Mouse (Mus musculus) forebrain, embryonic 16.5 days (tissue): ENCODE data around the gene Fyn. TPM values are rescaled to one million over a fixed set of nuclear protein-coding genes. Genes with fewer than 3 reads are reported as not detected.

Experiments
- ATAC-seq: fragments of 200-750 bp; cut with Nextera tagmentation; 2 replicates; pipeline ENCODE4 v1.8.0; 2017; ENCODE audit warnings: mild to moderate bottlenecking, moderate library complexity
- H3K27ac ChIP-seq: fragments of 300-500 bp; sonication (generic); 2 replicates; pipeline ENCODE4 v1.5.1; 2014; ENCODE audit warnings: low read length, control low read depth
- H3K27me3 ChIP-seq: fragments of 300-500 bp; sonication (generic); replicated peaks from 2 replicates; pipeline ENCODE4 v1.6.1; 2014; ENCODE audit warnings: low read length; ENCODE audit not compliant: control insufficient read depth, insufficient read depth
- H3K36me3 ChIP-seq: fragments of 300-500 bp; sonication (generic); 2 replicates; pipeline ENCODE4 v1.6.1; 2014; ENCODE audit not compliant: control insufficient read depth, insufficient read depth
- H3K4me1 ChIP-seq: fragments of 300-500 bp; sonication (generic); replicated peaks from 2 replicates; pipeline ENCODE4 v1.6.1; 2014; ENCODE audit warnings: low read length; ENCODE audit not compliant: control insufficient read depth, insufficient read depth
- H3K4me2 ChIP-seq: fragments of 300-500 bp; sonication (generic); 2 replicates; pipeline ENCODE4 v1.6.1; 2014; ENCODE audit warnings: mild to moderate bottlenecking, low read length, control low read depth
- H3K4me3 ChIP-seq: fragments of 300-500 bp; sonication (generic); replicated peaks from 2 replicates; pipeline ENCODE4 v1.5.1; 2014; ENCODE audit warnings: mild to moderate bottlenecking, low read length, control low read depth
- H3K9ac ChIP-seq: fragments of 300-500 bp; sonication (generic); replicated peaks from 2 replicates; pipeline ENCODE4 v1.6.1; 2014; ENCODE audit warnings: low read depth, low read length, control low read depth
- H3K9me3 ChIP-seq: fragments of 300-500 bp; sonication (generic); 2 replicates; pipeline ENCODE4 v1.6.1; 2016; ENCODE audit warnings: low read length; ENCODE audit not compliant: control insufficient read depth
- WGBS: fragments of 180-500 bp; shearing (Covaris S2); extraction: QIAGEN DNeasy Blood & Tissue Kit; methylation state at CpG from one replicate; pipeline ENCODE4 v1.1.7; 2014; 5-methylcytosine and 5-hydroxymethylcytosine counted together
- polyA plus RNA-seq: library from polyadenylated mRNA; unstranded; fragments of >200 nt; fragmentation: Nextera tagmentation; extraction: Ambion mirVana; gene quantifications from 2 replicates; pipeline ENCODE4 v1.2.1, GENCODE M21; 2015

Gene Fyn
- polyA plus RNA-seq, 1 experiment from 2014 or later: 74.4 TPM

GRCm38 (mm10) chr10:39611234-39611633, 242.6 kb downstream of the Fyn start:
- Histone ChIP-seq H3K4me3 (no peak overlapping the region), H3K27ac (no peak overlapping the region), H3K4me1 (peaks cover 19% of the 10 kb centered on the region), H3K4me2 (no peak overlapping the region), H3K27me3 (no peaks in the 10 kb centered on the region), H3K36me3 (no peaks in the 10 kb centered on the region), H3K9me3 (no peaks in the 10 kb centered on the region), H3K9ac (no peak overlapping the region)
- 71% methylated on average over 3 of the region's 3 CpGs for whole genome bisulfite sequencing
- ATAC-seq: no peak

- 63% methylated on average over 2 of the region's 2 CpGs for WGBS
- peaks cover 19% of the 10 kb centered on the region for H3K4me1 ChIP-seq
Observed at GRCm38 (mm10) chr10:39612131-39612530, 243.5 kb downstream of the Fyn start.

GRCm38 (mm10) chr10:39612633-39612988, 244.0 kb downstream of the Fyn start, which contains the start of gene Traf3ip2:
Traf3ip2 (plus strand) TSS chr10:39612934.
- 46% methylated on average over 4 of the region's 4 CpGs for WGBS
- Histone ChIP-seq H3K4me1 (peaks cover 19% of the 10 kb centered on the region), H3K27me3 (no peaks in the 10 kb centered on the region), H3K9me3 (no peaks in the 10 kb centered on the region), H3K4me2 (peak within 1 kb of the TSS; percentile 21), H3K27ac (no peak within 1 kb of the TSS), H3K4me3 (no peak within 1 kb of the TSS), H3K36me3 (no peaks in the 10 kb centered on the region), H3K9ac (no peak within 1 kb of the TSS)
- ATAC-seq: no peak

More at GRCm38 (mm10) chr10:39612131-39612530, 243.5 kb downstream of the Fyn start:
- H3K27me3 ChIP-seq: no peaks in the 10 kb centered on the region
- H3K9me3 ChIP-seq: no peaks in the 10 kb centered on the region
- no peak for ATAC-seq
- no peaks in the 10 kb centered on the region for H3K36me3 ChIP-seq
- H3K4me2 ChIP-seq: no peak overlapping the region
- H3K27ac ChIP-seq: no peak overlapping the region
- no peak overlapping the region for H3K9ac ChIP-seq
- H3K4me3 ChIP-seq: no peak overlapping the region

- Histone ChIP-seq H3K9ac (no peak overlapping the region), H3K4me1 (peaks cover 19% of the 10 kb centered on the region), H3K27me3 (no peaks in the 10 kb centered on the region), H3K27ac (no peak overlapping the region), H3K4me2 (peak overlapping the region; percentile 21), H3K36me3 (no peaks in the 10 kb centered on the region), H3K9me3 (no peaks in the 10 kb centered on the region), H3K4me3 (no peak overlapping the region)
- 11% methylated on average over 26 of the region's 26 CpGs for WGBS
- peak; percentile 25; the same call in 1 of the 2 replicates for ATAC-seq
Observed at GRCm38 (mm10) chr10:39612989-39613831, 244.6 kb downstream of the Fyn start.

- Histone ChIP-seq H3K36me3 (no peaks in the 10 kb centered on the region), H3K27me3 (no peaks in the 10 kb centered on the region), H3K4me3 (no peak overlapping the region), H3K4me1 (peaks cover 19% of the 10 kb centered on the region), H3K9me3 (no peaks in the 10 kb centered on the region), H3K4me2 (no peak overlapping the region), H3K9ac (no peak overlapping the region), H3K27ac (no peak overlapping the region)
- ATAC-seq: no peak
- WGBS: 7% methylated on average over 2 of the region's 2 CpGs
Observed at GRCm38 (mm10) chr10:39613973-39614372, 245.3 kb downstream of the Fyn start.

GRCm38 (mm10) chr10:39614676-39615075, 246.0 kb downstream of the Fyn start:
- Histone ChIP-seq H3K9me3 (no peaks in the 10 kb centered on the region), H3K9ac (no peak overlapping the region), H3K4me2 (no peak overlapping the region), H3K27ac (no peak overlapping the region), H3K27me3 (no peaks in the 10 kb centered on the region), H3K4me3 (no peak overlapping the region), H3K36me3 (no peaks in the 10 kb centered on the region), H3K4me1 (peaks cover 19% of the 10 kb centered on the region)
- WGBS: 26% methylated on average over 6 of the region's 6 CpGs
- ATAC-seq: peak; percentile 39; the same call in 1 of the 2 replicates

Other genes with a start within 250 kb of the Fyn start
- gene Fam229b, start 234.9 kb upstream of the Fyn start, polyA plus RNA-seq: 27.8 and 28.6 TPM in 2 replicates
- 11.7 and 12.6 TPM in 2 replicates for gene Tube1, start 234.9 kb upstream of the Fyn start, polyA plus RNA-seq
- 0.38 and 0.67 TPM in 2 replicates for gene Ccn6, start 205.1 kb upstream of the Fyn start, polyA plus RNA-seq
- gene Traf3ip2, start 244.1 kb downstream of the Fyn start, polyA plus RNA-seq: 6.3 and 6.9 TPM in 2 replicates